Mouse (Mus musculus): ENCODE measurements around the gene Gm10300. TPM values are rescaled to one million over a fixed set of nuclear protein-coding genes. Genes with fewer than 3 reads are reported as not detected.

Gm10300 gene
- total RNA-seq, 2 experiments from 2014 or later: 0.13 TPM; not detected in 1

- DNase-seq: no peak
Measured at GRCm38 (mm10) chr4:132051321-132052275, 22.9 kb upstream of the Gm10300 start.

GRCm38 (mm10) chr4:132057311-132057710 lies 17.2 kb upstream of the Gm10300 start:
- no peak for DNase-seq

- DNase-seq: peak in 1 of 2 experiments; percentile 1
Measured at GRCm38 (mm10) chr4:132059541-132059940, 15.0 kb upstream of the Gm10300 start.

- peak in 1 of 2 experiments; percentile 7 for DNase-seq
Measured at GRCm38 (mm10) chr4:132060040-132060832, 14.3 kb upstream of the Gm10300 start.

- peak in 1 of 2 experiments; percentile 2 for DNase-seq
Measured at GRCm38 (mm10) chr4:132062289-132062688, 12.2 kb upstream of the Gm10300 start.

- peak in 1 of 2 experiments; percentile 4 for DNase-seq
Measured at GRCm38 (mm10) chr4:132062934-132063884, 11.3 kb upstream of the Gm10300 start.

- peak in 1 of 2 experiments; percentile 3 for DNase-seq
Measured at GRCm38 (mm10) chr4:132064550-132064949, 9.9 kb upstream of the Gm10300 start.

GRCm38 (mm10) chr4:132065578-132065977 lies 8.9 kb upstream of the Gm10300 start:
- DNase-seq: peak in 1 of 2 experiments; percentile 10

GRCm38 (mm10) chr4:132066101-132066773 lies 8.3 kb upstream of the Gm10300 start:
- DNase-seq: peak; percentile 87 to 93

- no peak for DNase-seq
Measured at GRCm38 (mm10) chr4:132067112-132067937, 7.2 kb upstream of the Gm10300 start.

- no peak for DNase-seq
Measured at GRCm38 (mm10) chr4:132067938-132068235, 6.6 kb upstream of the Gm10300 start.

GRCm38 (mm10) chr4:132071674-132072073 lies 2.8 kb upstream of the Gm10300 start:
- no peak for DNase-seq

- no peak for DNase-seq
Measured at GRCm38 (mm10) chr4:132072156-132072555, 2.3 kb upstream of the Gm10300 start.

- peak; percentile 67 to 71 for DNase-seq
Measured at GRCm38 (mm10) chr4:132072946-132073345, 1.6 kb upstream of the Gm10300 start.

- DNase-seq: peak; percentile 99
Measured at GRCm38 (mm10) chr4:132074933-132075769, 654 bp downstream of the Gm10300 start, which contains the start of gene Epb41. Epb41 (minus strand) TSS chr4:132075321.

GRCm38 (mm10) chr4:132075796-132076195 lies 1.3 kb downstream of the Gm10300 start:
- no peak for DNase-seq

- DNase-seq: peak; percentile 73 to 84
Measured at GRCm38 (mm10) chr4:132076480-132077405, 2.2 kb downstream of the Gm10300 start.

GRCm38 (mm10) chr4:132077445-132077844 lies 2.9 kb downstream of the Gm10300 start:
- DNase-seq: no peak

Data from heart, adult 18-20 months (tissue).